Mouse (Mus musculus): Measurements from ENCODE around the gene Ptprd. TPM values are rescaled to one million over a fixed set of nuclear protein-coding genes. Genes with fewer than 3 reads are reported as not detected.

The Ptprd gene
- total RNA-seq, 2 experiments from 2014 or later = 20.3 to 21.1 TPM

- intact Hi-C loops (cut with DNase I) = no loop called here
- DNase-seq = no peak
Measured at GRCm38 (mm10) chr4:76422113-76422512, 1789.6 kb downstream of the Ptprd start.

DNA sequence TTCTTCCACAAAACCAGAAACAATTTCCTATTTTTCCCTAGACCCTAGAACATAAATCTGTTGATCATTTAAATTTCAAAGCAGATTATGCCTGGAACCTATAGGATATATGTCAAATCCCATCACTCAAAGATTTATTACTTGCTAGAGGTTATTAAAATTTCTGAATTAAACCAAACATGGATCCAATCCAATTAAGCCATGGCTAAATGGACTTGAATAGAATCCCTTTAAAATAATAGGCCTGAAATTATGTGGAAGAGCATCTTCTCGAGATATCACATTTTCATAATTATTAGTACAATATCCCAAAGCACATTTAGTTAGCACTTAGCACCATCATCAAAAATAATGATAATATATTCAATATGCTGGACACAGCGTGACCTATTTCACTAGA lies 1792.1 kb downstream of the Ptprd start:
- no peak for DNase-seq
- intact Hi-C loops (cut with DNase I) = no loop called here

- intact Hi-C loops (cut with DNase I) = no loop called here
- no peak for DNase-seq
Measured at GRCm38 (mm10) chr4:76417676-76418075, 1794.1 kb downstream of the Ptprd start.

DNA sequence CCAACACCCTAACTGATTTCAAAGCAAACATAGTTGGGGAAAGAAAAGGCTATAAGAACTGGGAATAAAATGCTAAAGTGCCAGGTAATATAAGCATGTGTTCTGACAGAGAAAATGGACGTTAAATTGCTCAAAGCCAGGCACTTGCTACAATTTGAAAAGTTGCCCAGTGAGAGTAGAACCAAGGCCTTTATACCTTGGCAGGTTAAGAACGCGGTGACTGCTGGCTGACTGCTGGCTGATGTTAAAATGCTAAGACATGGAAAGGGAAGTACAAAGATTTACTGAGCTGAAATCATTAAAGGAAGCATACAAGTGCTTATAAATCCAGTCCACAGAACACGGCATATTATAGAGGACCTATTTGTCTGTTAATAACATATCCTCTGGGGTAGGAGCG lies 1796.1 kb downstream of the Ptprd start:
- DNase-seq = no peak
- intact Hi-C loops (cut with DNase I) = no loop called here

DNA sequence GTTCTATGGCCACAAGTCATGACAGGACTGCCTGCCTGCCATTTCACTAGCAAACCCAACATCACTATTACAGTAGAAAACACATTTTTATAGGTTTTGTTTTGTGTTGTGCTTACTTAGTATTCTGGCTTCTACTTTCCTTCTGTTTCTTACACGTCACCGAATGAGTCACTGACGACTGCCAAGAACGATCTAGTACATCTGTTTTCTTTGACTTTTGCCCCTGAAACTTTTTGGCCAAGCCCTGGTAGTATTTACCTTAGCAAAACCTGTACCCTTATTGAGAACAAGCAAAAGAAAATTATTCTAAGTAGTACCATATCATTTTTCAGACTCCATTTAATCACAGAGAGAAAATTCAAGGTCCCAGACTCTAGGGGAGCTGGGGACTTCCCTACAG lies 1797.2 kb downstream of the Ptprd start:
- intact Hi-C loops (cut with DNase I) = no loop called here
- DNase-seq = no peak

- DNase-seq = no peak
- intact Hi-C loops (cut with DNase I) = no loop called here
Measured at GRCm38 (mm10) chr4:76410053-76410452, 1801.7 kb downstream of the Ptprd start.

GRCm38 (mm10) chr4:76409159-76409558 lies 1802.6 kb downstream of the Ptprd start:
- intact Hi-C loops (cut with DNase I) = no loop called here
- DNase-seq = no peak

DNA sequence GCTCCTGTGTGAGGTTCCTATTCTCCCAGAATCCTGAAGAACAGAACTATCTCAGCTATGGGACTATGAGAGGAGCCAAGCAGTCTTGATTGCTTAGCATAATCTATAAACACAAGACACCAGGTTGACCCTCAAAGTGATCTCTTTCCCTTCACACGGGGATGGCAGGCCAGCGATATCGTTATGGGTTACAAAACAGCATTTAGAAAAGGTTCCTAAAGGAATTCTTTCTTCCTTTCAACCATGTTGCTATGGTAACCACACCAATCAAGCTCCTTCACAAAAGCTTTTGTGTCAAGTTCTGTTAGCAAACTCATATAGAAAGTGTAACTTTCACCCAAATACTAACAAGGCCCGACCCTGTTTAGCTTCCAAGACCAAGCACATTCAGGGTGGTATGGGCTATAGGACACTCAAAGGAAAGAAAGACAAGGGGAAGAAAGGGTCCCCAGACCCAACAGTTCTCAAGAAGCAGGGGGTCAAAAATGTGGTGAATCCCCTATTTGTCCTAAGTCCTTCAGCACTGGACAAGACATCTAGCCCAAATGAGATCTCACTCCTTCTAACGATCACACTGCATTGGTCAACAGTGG lies 1805.8 kb downstream of the Ptprd start:
- DNase-seq = no peak
- intact Hi-C loops (cut with DNase I) = no loop called here

- intact Hi-C loops (cut with DNase I) = no loop called here
Measured at GRCm38 (mm10) chr4:76403219-76403618, 1808.5 kb downstream of the Ptprd start.

DNA sequence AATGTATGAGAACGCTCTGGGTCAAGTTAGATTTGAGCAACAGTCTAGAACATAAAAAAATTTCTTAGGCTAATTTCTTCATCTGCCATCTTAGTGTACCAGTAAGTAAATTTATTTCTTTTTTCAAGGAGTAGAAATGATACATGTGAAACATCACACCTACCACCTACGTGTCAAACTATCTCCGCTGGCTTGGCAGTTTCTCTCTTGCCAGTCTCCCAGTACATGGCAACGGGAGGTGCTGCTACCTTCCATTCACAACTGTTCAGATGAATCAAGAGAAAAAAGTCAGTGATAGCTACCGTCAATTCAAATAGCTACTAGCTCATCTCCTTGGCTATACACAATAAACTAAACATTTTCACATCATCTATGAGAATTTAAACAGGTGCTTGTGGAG lies 1823.9 kb downstream of the Ptprd start:
- no peak for DNase-seq

More at GRCm38 (mm10) chr4:76403219-76403618, 1808.5 kb downstream of the Ptprd start:
- DNase-seq = no peak

GRCm38 (mm10) chr4:76386978-76387824 lies 1824.6 kb downstream of the Ptprd start:
- no peak for DNase-seq
- intact Hi-C loops (cut with DNase I) = no loop called here

More for the DNA sequence above, 1823.9 kb downstream of the Ptprd start:
- intact Hi-C loops (cut with DNase I) = no loop called here

- no peak for DNase-seq
- intact Hi-C loops (cut with DNase I) = no loop called here
Measured at GRCm38 (mm10) chr4:76385818-76386217, 1825.9 kb downstream of the Ptprd start.

DNA sequence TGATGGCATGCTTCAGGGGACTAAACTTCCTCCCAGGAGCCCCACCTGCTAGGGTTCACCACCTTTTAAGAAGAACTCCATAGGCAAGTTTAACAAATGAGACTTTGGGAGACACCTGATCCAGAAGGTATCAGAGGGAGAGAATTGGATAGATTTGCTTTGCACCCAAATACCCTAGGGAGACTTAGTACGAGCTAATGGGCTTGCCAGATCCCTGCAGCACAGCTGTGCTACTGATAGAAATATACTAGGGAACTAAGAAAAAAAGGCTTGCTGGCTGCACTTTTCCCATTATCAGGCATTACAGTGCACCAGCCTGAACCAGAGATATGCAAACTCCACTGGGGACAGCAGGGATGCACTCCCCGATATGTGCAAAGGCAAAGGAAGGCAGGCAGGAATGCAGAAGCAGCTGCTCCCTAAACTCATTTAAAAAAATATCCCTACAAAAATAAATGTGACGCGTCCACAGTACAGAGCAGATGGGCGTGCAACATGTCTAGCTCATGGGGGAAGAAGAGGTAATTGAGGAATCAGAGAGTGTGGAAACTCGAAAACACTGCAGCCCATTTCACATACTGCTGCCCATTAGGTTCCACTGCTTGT lies 1831.3 kb downstream of the Ptprd start:
- intact Hi-C loops (cut with DNase I) = no loop called here
- DNase-seq = no peak

- DNase-seq = peak; percentile 22 to 47
- intact Hi-C loops (cut with DNase I) = no loop called here
Measured at GRCm38 (mm10) chr4:76370041-76370880, 1841.5 kb downstream of the Ptprd start.

- intact Hi-C loops (cut with DNase I) = no loop called here
- DNase-seq = no peak
Measured at GRCm38 (mm10) chr4:76369101-76369500, 1842.7 kb downstream of the Ptprd start.

GRCm38 (mm10) chr4:76368291-76368690 lies 1843.5 kb downstream of the Ptprd start:
- intact Hi-C loops (cut with DNase I) = no loop called here

GRCm38 (mm10) chr4:76367285-76367684 lies 1844.5 kb downstream of the Ptprd start:
- intact Hi-C loops (cut with DNase I) = no loop called here
- DNase-seq = no peak

More at GRCm38 (mm10) chr4:76368291-76368690, 1843.5 kb downstream of the Ptprd start:
- no peak for DNase-seq

DNA sequence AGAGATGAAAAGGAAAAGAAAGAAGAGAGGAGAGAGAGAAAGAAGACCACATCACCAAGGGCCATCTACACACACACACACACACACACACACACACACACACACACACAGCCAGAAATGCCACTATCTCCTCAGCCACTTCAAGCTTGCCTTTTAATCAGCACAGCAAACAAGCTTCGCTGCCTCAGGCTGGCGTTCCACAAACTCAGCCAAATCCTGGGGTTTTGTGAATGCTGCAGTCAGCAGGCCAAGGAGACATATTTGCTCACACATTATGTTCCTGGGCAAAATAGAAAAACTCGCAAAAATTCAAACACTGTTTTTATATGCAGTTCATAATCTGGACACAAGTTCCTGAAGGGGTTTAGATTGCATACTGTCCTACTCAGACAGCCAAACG lies 1845.9 kb downstream of the Ptprd start:
- peak; percentile 15 to 19 for DNase-seq
- intact Hi-C loops (cut with DNase I) = no loop called here

DNA sequence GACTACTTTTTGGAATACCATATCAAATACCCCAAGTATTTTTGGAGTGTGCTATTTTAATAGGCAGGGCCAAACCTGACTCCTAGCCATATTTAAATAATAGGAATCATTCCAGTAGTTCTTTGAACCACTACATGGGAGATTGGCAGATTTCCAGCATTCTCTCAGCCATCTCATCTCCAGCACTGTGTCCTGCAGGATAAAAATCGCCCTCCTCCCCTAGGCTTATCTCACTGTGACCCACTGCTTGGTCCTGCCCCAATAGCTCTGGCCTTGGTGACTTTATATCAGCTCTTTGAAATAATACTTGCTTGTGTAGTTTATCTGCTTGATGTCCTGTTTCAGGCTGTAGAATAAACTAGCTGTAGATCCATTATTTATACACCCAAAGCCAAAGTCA lies 1850.2 kb downstream of the Ptprd start:
- intact Hi-C loops (cut with DNase I) = no loop called here
- DNase-seq = no peak

GRCm38 (mm10) chr4:76354167-76354566 lies 1857.6 kb downstream of the Ptprd start:
- DNase-seq = no peak
- intact Hi-C loops (cut with DNase I) = no loop called here

DNA sequence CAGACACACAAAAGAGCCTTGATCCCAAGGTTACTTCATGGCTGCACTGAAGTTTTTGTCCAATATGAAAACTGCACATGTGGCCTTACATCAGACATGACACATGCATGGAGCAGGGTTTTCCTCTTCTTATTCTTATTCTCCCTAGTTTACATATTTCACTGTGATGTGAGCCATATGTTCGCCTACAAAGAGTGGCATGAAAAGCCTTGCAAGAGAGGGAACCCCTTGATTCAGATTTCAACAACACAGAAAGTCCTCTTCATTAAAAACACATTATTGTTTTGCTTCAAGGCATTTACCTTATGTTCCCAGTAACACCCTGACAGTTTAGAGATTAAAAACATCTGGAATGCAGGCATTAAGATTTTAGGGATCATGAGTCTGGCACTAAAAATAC lies 1859.3 kb downstream of the Ptprd start:
- intact Hi-C loops (cut with DNase I) = no loop called here
- no peak for DNase-seq
